Mouse (Mus musculus) activated CD4-positive, CD25-positive, alpha-beta regulatory T cell, adult 4 months (primary cell): ENCODE results near the gene Ak3. TPM values are rescaled to one million over a fixed set of nuclear protein-coding genes. Genes with fewer than 3 reads are reported as not detected.

Experiments used
- ATAC-seq: one replicate; pipeline ENCODE4 v1.8.0; 2017
- polyA plus RNA-seq, 2 experiments: library from polyadenylated mRNA; unstranded; fragments of 100-300 nt; shearing (Covaris generic); gene quantifications; one replicate each; pipeline ENCODE4 v1.2.1; 2017

Ak3 gene
- 10 to 100 TPM; 21.3 to 23.5 TPM for polyA plus RNA-seq

DNA sequence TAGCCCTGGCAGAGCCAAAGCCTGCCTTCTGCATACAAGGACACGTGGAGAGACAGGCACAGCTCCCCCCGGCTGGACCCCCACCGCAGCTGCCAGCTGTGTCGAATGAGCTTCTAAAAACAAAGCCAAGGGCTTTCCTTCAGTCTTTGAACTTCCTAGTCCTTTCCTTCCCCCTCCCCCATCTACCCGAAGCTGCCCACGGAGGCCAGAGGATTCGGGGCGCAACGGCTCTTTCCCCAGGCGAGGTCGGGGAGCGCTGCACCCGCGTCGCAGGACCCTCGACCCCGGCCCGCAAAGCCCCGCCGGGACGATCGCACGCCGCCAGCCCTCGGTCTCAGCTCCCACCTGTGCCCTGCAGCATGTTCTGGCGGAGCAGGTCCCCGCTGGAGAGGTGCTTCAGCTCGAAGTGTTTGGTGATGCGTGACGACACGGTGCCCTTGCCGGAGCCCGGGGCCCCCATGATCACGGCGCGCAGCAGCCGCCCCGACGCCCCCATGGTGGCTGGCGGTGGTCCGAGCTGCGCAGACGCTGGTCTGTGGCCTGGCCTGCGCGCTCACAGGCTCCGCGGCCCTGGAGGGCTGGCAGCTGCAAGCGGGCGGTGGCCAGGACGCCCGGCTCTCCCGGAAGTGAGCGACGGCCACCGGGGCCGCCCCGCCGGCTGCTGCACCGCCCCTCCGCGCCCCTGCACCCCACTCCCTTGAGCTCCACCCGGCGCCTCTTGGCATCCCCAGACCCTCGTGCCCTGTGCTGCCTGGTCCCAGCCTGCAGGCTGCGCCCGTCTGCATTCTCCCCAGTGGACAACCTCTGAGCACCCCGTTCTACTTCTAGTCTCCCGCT, at the start of gene Ak3:
Gene Ak3, minus strand, starts transcription at position 628 of the 837 bp plus-strand sequence.
- ATAC-seq: peak; percentile 75

DNA sequence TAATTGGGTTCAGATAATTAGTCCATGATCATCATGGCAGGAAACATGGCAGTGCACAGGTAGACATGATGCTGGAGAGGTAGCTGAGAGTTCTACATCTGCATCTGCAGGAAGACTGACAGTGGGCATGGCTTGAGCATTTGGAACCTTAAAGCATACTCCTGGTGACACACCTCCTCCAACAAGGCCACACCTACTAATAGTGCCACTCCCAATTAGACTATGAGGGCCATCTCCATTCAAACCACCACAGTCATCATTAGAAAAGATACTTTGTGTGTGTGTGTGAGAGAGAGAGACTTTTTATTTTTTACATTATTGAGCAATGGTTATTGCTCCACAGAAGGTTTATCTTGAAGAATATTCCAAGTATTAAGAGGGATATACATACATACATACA, 44.4 kb upstream of the Ak3 start:
- no peak for ATAC-seq

DNA sequence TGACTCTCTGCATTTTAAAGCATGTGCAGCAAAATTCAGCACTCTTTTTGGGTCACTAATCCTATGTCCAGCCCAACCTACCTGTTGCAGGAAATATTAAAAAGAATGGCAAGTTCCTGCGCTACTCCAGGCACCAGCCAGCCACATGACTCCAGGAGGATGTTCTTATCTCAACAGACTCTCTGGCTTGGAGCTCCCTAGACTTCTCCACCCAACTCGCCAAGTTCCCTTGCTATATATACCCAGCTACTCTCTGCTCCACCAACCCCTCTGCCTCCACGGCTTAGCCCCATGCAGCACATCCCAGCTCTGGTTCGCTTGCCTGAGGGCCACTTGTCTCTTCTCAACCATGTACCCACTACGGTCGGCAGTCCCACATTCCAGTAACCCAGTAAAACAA, 40.9 kb upstream of the Ak3 start:
- ATAC-seq: no peak

DNA sequence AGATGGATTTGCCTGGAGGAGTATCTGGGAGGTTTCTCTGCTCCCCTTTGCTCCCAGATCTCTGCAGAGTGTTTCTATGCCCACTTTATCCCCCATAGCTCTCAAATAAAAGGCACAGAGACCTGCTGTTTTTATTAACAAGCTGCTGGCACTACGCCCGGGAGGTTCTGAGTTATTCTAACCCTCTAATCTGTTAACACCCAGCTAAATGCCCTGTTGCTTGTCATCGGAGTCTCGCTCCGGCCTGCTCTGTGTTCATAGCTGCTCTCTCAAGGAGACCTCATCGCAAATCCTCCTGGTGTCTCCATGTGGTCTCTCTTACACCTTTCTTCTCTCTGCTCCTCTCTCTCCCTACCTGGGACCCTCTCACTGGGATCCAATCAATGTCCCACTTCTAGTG, 27.0 kb upstream of the Ak3 start:
- ATAC-seq: no peak

DNA sequence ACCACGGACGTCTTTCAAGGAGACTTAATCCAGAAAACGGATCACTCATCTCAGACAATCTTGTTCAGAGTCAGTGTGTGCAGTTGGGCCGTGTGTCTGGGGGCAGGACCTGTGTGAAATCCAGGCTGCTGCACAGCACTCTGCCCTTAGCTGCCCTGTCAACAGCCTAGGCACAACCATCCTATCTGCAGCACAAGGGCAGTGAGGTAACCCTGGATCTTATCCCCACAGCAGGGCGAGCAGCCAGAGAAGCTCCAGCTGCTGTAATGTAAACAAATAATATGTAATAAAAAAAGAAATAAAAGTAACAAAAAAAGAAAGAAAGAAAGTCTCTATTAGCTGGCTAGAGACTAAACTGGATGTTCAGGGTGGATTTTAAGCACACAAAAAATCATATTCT, 21.4 kb upstream of the Ak3 start:
- no peak for ATAC-seq

DNA sequence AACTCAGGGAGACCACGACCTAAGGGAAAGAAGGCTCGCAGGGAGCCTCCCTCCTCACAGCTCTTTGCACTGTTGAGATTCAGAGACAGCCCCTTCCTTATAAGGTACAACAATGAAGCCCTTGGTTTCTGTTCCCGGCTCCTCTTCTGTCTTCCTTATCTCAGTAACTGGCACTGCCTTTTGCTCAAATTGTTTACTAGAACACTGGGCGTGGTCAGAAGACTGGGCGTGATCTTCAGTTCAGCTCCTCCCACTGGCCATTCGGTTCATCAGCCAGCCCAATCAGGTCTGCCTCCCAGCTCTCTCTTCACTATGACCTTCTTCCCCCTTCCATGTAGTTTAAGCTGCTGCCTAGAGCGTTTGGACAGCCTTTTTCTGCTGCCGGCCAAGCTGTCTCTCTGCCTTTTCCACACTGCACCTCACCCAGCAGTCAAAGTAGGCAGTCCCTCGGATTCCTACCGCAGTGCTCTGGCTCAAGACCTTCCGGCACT, 19.3 kb upstream of the Ak3 start:
- peak; percentile 63 for ATAC-seq

DNA sequence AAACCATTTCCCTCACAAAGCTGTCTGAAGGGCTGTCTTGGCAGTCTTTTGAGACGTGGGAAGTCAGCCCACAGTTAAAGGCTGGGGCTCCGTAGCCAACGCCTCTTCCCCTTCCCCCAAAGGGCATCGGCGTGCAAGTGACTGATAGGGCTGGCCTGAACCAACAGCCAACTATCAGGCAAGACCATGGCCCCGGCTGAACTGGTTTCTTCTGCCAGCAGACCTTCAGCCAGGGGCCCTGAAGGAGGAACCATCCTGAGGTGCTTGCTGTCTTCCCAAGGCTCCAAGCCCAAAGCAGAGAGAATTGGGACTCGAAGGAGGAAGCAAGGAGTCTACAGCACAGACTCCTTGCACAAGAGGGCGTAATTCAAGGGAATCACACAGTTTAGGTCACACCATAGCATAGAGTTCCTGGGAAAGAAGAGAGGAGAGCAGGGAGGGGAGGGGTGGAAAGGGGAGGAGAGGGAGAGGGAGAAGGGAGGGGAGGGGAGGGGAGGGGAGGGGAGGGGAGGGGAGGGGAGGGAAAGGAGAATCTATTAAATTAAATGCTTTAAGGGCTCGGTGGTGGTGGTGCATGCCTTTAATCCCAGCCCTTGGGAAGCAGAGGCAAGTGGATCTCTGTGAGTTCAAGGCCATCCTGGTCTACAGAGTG, 16.8 kb upstream of the Ak3 start:
- no peak for ATAC-seq

DNA sequence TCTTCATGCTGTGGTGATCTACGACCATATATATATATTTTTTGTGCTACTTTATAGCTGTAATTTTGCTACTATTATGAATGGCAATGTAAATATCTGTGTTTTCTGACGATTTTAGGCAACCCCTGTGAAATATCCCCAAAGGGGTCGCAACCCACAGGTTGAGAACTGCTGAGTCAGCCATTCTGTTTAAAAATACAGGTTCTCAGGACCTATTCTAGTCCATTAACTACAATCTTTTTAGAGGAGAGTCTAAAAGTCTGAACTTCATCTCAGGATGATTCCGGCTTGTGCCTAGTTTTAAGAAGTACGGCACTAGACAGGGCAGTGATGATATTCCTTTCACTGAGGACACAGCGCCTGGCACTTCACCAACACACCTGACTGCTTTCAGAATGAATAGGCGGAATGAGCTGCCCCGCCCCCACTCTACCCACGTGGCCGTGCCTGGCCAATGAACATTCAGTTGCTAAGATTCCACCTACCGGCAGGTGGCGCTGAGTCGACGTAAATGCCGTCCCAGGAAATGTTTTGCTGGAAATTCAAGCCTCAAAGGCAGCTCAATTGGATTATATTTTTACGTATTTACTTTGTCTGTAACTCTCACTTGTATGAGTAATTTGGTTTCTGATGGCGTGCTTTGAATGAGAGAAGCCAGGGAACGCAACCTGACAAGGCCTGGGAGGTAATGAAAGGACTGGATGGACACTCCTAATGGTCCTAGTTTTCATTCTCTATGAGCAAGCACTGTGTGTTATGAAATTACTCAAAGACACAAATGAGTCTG, 16.0 kb upstream of the Ak3 start:
- peak; percentile 82 for ATAC-seq

DNA sequence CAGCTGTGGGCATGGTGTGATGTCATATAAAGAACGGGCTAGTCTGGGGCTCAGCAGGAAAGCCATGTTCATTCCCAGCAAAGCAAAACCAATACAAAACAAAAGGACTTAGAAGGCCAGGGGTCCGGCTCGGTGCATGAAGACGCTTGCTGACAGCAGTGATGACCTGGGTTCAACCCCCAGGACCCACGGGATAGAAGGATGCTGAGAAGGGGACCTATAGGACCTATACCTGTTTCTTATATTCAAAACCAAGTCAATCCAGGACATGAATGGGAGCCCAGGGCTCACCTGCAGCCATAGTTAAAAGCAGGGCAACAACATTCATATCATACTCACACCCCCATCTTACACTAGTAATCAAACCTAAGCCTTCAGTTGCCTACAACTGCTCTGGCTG, 15.2 kb upstream of the Ak3 start:
- ATAC-seq: no peak

DNA sequence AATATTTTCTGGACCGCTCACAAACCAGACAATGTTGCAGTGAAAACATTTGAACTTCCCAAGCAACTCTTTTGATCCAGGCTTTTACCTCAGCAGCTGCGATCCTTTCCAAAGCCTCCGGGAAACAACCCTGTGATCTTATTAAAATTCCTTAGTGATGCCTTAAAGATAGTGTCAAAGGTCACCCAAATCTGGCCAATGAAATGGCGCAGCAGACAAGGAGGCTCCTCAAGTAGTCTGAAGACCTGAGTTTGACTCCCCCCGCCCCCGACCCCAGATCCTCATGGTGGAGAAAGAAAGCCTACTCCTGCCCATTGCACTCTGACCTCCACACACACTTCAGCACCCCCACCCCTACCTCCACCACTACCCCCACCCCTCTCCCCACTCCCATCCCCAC, 12.5 kb upstream of the Ak3 start:
- ATAC-seq: no peak

DNA sequence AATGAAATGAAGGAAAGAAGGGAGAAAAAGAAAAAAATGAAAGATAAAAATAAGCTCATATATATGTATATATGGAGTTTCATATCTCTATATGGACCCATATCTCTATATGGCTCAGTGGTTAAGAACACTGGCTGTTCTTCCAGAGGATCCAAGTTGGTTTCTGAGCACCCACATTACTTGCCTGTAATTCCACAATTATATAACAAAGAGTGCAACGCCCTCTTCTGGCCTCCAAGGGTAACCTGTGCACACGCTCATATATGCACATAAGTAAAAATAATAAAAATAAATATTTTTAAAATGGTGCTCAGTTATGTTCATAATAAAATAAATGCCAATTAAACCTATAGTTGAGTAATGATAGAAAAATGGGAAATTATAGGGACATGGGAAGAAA, 11.9 kb upstream of the Ak3 start:
- ATAC-seq: no peak

DNA sequence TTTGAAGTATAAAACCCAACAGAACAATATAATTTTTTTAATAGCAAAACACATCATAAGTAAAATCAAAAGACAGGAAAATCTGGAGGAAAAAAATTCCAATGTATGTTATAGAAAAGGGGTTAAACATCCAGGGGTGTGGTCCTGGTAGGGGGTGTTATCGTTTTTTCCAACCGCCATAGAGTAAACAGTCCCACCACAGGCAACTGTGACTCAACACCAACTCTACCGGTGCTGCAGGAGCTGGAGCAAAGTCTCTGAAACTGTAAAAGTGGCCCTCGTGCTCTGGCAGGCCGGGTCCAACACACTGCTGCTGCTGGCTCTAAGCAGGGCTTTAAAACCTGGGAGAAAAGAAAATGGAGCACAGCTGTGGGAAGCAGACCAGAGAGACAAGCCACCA, 11.0 kb upstream of the Ak3 start:
- ATAC-seq: no peak

DNA sequence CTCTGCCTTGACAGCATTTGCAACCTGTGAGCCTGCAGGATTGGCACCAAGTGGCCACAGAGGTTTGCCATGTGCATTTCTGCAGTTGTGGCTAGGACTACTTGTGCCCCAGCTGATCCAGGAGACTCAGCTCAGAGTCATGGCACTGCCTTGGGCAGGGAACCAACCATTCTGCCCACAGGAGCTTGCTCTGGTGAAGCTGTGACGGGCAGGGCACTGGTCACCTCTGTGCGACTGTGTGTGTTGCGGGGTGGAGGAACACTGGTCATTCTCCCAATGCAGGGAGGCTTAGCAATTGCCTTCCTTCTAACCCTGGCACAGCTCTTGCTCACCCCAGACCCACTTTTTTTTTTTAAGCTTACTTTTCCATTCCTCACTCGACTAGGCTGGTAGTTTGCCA, 7.7 kb upstream of the Ak3 start:
- ATAC-seq: no peak

DNA sequence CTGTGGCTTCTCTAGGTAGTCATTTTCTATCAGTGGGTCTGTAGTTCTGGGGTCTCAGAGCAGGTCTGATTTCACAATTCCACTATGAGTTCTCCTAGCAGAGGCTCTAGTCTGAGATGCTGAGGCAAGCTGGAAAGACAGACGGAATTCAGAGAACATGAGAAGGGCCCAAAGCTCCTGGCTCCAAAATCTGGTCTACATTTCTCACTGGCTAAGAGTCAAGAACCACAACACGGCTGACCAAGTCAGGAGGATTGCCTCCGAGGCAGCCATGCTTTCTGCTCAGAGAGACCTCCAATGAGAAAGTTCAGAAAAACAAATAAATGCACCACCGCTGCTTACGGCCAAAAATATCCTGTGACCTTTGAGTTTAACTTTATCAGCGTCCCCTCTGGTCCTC, 6.8 kb upstream of the Ak3 start:
- no peak for ATAC-seq

DNA sequence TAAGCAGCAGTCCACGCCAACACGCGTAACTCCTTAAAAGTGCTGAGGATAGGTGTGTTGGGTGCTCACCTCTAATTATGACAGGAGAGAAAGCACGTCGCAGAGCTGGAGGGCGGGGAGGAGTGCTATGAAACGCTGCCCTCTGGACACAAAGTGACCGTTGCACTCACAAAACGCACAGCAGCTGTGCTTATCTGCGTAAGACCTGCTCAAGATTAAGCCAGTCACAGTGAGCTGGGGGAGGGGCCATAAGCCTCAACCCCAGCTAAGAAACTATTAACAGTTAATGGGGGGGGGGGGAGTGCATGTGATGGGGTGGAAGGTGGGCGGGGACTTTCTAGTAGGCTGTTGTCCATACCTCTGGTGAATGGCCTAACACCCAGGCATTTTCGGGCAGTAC, 5.0 kb upstream of the Ak3 start:
- ATAC-seq: no peak

DNA sequence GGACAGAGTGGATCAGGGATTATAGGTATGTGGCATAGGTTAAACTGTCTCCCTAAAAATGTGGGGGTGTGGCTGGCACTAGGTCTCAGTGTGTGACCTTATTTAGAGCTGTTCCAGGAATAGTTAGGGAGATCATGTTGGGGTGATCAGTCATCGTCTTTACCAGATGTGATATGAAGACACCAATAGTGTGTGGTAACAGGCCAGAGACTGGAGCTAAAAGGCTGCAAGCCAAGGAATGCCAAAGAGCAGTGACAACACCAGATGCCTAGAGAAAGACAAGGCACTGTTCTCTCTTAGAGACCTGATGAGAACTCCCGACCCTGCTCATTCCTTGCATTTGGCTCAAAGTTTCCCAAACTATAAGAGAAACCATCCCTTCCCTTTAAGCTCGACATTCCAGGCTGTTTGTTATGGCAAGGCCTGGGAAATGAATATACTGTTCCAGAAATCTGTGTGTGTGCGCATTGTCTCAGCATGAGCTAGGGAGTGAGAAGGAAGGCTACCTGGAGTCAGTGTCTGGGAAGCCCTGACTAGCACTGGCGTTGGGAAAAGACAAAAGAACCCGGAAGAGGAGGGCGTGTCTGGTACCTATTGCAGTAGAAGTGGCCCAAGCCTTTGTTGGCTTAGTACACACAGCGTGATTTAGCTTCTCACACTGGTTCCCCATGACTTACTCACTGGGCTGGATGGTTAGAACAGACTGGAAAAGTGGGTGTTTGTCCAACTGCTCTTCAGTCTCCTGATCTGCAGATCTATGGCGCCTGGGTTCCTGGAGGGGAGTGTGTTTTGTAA, 2.6 kb upstream of the Ak3 start:
- ATAC-seq: no peak

DNA sequence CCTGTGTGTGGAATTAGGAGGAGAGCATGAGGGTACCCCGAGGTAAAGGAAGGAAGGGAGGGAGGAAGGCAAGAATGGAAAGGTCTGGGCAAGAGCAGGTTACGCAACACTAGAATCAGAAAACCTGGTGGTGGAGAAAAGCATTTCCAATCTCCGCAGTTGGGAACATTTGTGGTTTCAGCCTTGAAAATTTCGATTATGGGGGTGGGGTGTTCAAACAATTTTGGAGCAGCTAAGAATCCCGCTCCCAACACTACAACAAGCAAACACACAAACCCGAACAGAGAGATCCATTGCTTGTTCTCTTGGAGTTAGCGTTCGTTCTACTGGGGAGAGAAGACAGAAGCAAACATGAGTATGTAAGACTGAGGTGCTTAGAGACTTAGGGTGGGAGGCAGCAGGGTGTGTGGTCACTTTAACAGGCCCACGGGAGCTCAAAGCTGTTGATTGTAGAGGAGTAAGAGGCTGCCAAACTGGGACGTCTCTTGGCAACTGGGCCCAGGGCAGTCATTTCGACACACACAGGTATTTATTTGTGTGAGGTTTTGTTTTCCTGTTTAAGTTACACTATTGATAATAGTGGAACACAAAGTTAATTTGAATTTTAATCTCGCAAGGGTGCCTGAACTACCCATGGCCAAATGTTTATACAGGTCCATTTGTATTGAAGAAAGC, 1.8 kb upstream of the Ak3 start:
- ATAC-seq: no peak

DNA sequence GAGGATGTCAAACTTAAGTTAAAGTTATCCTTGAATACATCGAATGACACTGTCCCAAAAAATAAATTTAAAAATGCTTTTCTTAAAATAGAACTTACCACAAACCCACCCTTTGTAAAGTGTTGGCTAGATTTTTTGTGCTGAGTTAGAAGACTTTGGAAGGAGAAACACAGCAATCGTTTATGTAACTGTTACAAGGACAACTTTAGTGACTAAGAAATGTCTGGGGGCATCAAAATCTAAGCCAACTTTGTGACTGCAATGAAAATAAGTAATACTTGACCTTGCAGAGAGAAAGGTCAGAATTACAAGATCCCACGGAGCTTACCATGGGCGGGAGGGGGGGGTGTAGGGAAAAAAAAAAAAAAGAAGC, 814 bp downstream of the Ak3 start:
- ATAC-seq: no peak

DNA sequence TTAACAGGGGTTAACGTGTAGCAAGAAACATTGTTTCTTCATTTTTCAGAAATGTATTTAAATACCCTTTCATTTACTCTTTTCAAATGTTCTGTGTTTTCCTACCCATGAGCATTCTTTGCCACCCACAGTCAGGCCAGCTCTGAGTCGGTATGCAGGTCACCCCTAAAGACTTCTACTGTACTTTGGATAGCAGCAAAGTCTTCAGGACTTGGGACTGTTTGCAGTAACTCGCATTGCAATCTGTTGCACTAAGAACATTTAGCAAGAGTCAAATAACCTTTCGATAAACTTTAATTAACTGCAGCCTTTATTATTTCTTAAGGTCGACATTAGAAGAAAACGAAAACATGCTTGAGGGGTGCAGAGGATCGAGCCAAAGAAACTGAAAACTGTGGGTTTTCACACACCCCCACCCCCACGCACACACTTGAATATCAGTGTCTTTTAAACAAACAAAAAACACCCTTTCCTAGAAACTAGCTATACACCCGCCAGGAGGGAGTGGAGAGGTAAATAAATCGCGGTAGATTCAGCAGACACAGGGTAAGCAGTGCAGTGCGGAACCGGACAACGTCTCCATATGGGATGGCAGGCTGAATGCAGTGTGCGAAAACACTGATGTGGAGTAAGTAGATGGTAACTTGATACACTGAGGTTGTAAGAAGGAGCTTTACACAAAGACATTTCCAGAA, 1.7 kb downstream of the Ak3 start:
- ATAC-seq: no peak

DNA sequence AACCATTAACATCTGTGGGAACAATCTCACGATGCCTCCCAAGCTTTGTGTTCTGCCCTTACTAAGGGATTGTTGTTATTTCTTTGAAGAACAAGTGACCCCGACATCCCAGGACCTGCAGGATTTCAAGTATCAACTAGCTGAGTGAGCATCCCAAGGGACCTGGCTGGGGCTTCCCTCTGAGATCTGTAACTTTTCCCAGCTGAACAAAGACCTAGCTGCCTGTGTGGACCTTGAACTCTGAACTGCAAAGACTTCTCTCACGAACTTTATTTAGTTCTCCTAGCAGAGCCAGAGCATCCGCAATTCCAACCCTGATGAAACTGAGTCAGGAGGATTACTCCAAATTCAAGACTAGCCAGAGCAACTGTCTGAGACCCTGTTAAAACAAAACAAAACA, 2.4 kb downstream of the Ak3 start:
- ATAC-seq: no peak

DNA sequence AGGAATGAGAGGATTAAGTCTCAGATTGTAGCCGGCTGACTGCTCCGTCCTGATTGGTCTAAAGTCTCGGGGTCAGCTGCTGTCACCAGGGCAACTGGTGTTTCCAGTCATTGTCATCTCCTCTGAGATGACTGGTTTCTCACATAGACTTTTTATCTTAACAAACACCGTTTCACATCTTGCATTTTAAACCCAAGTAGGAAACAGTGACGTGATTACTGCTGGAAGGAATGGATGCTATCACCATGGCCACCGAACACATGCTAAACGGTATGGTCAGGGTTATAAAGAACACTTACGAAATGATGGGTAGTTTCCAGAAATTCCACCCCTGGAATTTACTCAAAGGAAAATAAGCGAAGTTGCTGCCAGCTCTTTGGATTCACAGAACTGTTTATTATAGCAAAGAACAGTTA, 3.4 kb downstream of the Ak3 start:
- no peak for ATAC-seq
